Mouse (Mus musculus) thymus, postnatal 0 days (tissue): ENCODE data around the gene Arhgef3. TPM values are rescaled to one million over a fixed set of nuclear protein-coding genes. Genes with fewer than 3 reads are reported as not detected.
A peak's percentile ranks its signal among the peaks of the same experiment; 100 is the strongest.

Experiments used
- DNase-seq: peaks from one replicate; pipeline ENCODE4 v3.0.0-alpha.2; 2015; ENCODE audit warnings: low spot score
- polyA plus RNA-seq: library from polyadenylated mRNA; unstranded; fragments of >200 nt; fragmentation: Nextera tagmentation; extraction: Ambion mirVana; gene quantifications from 2 replicates; pipeline ENCODE4 v1.2.1, GENCODE M21; 2015

The Arhgef3 gene
- polyA plus RNA-seq, 1 experiment from 2014 or later, result 24.1 TPM

GRCm38 (mm10) chr14:27367117-27367711 lies 252.5 kb downstream of the Arhgef3 start:
- no peak for DNase-seq

DNA sequence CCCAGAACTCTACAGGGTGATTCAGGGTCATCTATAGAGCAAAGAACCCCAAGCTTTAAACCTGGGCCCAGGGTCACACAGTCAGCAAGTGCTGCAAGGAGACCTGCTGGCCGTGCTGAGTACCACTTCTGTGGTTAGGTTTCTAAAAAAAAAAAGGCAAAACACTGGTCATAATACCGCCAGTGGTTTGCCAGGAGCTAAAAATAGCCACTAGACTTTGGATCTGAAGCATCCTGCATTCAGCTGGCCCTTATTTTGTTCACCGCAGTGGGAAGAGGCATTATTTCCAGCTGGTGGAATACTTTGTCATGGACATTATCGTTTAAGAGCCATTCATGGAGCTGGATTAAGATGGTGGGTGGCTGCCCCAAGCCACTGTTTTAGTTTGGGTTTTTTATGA lies 253.9 kb downstream of the Arhgef3 start:
- no peak for DNase-seq

DNA sequence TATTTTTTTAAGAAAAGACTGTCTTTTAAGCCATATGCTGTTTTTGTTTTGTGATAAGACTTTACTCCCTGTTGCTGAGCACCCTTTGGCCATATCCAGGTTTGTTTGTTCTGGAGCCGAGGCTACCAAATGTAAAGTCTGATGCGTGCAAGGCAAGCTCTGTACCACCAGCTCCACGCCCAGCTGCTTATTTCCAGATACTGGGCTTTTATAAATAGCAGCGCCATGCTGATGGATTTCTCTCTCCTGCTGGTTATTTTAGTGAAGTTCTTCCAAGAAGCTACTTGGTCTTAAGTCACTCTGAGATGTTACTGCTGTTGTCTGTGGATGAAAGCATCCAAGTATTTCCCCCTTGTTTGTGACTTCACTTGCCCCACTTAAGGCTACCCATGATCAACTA lies 254.8 kb downstream of the Arhgef3 start:
- DNase-seq, result no peak

DNA sequence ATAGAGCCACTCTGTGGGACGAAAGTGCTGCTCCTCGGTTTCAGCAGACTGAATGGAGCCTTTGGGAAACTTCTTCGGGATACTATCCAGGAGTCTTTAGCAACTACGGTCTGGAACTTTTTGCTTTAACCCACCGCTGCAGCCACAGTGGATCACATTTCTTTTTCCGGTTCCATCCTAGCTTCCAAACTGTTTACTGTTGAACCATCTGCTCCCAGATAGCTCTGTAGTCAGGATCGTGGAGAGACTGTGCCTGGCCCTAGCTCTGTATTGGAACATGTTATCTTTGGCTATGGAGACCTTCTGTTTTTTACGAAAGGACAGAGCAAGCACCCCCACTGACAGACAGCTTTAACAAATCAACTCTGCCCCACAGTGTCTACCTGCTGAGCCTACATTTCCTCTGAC lies 257.0 kb downstream of the Arhgef3 start:
- DNase-seq, result no peak

- no peak for DNase-seq
Observed at GRCm38 (mm10) chr14:27373498-27373897, 258.8 kb downstream of the Arhgef3 start.

DNA sequence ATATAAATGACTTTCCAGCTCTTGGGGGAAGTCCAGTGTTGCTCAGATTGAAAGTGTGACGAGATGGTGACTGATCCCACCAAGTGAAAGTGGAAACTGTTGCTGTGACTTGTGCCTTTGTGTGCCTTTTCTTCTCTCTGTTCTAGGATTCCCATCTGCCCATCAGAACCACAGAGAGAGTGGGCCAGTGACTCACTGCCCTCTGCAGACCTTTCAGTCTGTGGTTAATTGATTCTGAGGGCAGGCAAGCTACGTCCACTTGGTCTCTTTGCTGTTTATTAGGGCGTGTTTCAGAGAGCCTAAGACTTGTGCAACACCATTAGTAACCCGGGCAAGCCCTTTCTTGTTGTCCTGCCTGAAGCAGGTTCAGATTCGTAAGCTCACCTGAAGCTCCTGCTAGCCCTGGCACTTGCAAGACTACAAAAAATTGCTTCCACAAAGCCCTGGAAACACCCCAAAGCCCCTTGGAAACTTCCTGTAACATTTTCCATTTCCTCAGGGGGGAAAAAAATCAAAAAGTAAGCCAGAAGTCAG lies 261.5 kb downstream of the Arhgef3 start:
- no peak for DNase-seq

- DNase-seq, result no peak
Observed at GRCm38 (mm10) chr14:27378669-27379068, 264.0 kb downstream of the Arhgef3 start.

DNA sequence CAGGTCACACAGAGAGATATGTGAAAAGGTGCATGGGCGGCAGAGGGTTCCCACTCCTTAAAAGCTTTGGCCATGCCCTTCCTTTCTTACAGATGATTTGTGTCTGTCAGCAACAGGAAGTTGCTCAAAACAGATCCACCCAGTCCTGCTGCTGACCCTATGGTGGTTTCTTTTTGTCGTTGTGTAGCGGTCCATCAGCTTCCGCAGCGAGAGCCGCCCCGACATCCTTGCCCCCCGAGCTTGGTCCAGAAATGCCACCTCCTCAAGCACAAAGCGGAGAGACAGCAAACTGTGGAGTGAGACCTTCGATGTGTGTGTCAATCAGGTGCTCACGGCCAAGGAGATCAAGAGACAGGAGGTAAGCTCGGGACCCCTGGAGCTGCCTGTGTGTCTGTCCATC lies 264.7 kb downstream of the Arhgef3 start:
- DNase-seq, result no peak

GRCm38 (mm10) chr14:27381459-27381858 lies 266.8 kb downstream of the Arhgef3 start:
- DNase-seq, result no peak

DNA sequence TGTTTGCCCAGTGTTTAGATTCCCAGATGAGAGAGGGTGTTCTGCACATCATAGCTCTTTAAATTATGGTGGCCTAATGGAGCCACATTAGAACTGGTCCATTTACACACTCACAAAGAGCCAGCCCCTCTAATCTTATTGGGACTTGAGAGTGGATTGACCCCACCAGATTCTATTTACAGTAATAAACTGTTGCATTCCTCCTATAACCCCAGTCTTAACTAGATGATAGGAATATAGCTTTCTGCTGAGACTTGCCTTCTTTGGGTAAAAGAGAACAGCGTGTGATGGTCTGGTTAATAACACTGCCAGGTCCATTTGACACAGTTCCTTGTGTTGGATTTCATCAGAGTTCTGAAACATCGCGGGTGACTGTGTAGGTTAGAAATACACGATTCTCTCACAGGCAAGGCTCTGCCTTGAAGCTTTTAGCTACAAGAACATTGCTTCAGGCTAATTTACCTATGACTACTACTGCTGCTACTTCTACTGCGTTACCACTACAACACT lies 268.7 kb downstream of the Arhgef3 start:
- no peak for DNase-seq

DNA sequence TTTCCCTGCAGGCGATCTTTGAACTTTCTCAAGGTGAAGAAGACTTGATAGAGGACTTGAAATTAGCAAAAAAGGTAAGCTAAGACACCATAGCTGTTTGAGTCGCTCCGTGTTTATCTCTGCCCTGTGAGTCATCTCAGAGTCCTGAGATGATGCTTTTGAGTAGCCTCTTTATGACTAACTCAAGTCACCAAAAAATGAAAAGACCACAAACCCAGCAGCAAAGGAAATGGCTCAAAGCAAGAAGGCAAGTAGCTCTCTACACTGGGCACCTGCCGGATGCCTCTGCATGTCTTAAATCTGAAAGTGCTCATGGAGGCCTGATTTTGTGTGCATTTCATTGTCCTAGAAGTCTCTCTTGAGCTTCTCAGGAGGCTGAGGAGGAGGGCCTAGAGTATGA lies 269.4 kb downstream of the Arhgef3 start:
- peak; percentile 50 for DNase-seq

- DNase-seq, result no peak
Observed at GRCm38 (mm10) chr14:27388616-27389015, 273.9 kb downstream of the Arhgef3 start.

GRCm38 (mm10) chr14:27389722-27390121 lies 275.0 kb downstream of the Arhgef3 start:
- DNase-seq, result no peak

GRCm38 (mm10) chr14:27390663-27391062 lies 276.0 kb downstream of the Arhgef3 start:
- peak; percentile 29 for DNase-seq

DNA sequence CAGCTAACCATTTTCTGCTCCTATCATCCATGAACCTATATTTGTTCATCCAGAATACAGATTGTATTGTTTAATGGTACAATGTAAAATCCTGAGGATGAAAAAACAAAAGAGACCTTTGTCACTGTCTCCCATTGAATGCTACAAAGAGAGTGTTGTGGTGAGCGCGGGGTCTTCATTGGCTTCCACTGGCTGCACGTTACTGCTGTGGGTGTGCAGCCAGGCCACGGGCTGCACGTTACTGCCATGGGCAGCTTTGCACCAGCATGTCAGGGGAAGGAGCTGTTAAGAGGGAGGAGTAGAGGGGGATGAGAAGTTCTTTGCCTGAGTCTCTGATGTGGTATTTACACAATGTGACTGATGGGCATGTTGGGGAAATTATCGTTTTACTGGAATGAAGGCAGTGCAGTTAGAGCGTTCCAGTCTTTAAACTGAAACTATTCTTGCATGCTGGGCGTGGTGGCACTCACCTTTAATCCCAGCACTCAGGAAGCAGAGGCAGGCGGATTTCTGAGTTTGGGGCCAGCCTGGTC lies 277.1 kb downstream of the Arhgef3 start:
- no peak for DNase-seq

- no peak for DNase-seq
Observed at GRCm38 (mm10) chr14:27392660-27393059, 278.0 kb downstream of the Arhgef3 start.

- no peak for DNase-seq
Observed at GRCm38 (mm10) chr14:27393806-27394205, 279.1 kb downstream of the Arhgef3 start.

- no peak for DNase-seq
Observed at GRCm38 (mm10) chr14:27396424-27396823, 281.7 kb downstream of the Arhgef3 start.

DNA sequence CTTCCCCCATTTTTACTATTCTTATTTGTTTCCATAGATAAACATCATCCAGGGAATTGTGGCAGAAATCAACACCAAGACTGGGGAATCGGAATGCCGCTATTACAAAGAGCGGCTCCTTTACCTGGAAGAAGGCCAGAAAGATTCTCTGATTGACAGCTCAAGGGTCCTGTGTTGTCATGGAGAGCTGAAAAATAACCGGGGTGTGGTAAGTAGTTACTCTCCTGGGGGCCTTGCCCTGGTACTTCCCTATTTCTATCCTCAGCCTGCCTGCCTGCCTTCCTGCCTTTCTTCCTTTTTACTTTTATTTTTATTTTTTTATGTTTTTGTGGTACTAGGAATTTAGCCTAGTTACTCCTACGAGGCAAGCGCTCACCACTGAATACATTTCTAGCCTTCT lies 282.8 kb downstream of the Arhgef3 start:
- DNase-seq, result no peak

DNA sequence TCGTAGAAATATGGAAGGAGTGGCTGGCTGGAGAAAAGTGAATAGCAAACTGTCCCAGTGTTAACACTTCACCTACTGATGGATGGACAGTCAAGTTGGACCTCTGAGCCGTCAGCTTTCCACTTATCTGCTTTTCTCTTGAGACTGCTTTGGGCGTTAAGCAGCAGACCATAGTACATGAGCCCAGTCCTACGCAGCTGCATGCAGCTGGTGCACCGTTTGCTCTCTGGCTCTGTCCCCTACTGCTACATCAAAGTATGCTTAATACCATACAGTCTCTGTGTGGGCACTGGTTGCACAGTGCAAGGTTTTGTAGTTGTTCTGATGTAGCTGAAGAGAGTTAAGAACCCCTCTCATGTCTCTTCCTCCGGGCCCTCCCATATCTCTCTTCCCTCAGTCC lies 285.8 kb downstream of the Arhgef3 start:
- peak; percentile 38 for DNase-seq

- peak; percentile 52 for DNase-seq
Observed at GRCm38 (mm10) chr14:27401717-27402278, 287.1 kb downstream of the Arhgef3 start.

DNA sequence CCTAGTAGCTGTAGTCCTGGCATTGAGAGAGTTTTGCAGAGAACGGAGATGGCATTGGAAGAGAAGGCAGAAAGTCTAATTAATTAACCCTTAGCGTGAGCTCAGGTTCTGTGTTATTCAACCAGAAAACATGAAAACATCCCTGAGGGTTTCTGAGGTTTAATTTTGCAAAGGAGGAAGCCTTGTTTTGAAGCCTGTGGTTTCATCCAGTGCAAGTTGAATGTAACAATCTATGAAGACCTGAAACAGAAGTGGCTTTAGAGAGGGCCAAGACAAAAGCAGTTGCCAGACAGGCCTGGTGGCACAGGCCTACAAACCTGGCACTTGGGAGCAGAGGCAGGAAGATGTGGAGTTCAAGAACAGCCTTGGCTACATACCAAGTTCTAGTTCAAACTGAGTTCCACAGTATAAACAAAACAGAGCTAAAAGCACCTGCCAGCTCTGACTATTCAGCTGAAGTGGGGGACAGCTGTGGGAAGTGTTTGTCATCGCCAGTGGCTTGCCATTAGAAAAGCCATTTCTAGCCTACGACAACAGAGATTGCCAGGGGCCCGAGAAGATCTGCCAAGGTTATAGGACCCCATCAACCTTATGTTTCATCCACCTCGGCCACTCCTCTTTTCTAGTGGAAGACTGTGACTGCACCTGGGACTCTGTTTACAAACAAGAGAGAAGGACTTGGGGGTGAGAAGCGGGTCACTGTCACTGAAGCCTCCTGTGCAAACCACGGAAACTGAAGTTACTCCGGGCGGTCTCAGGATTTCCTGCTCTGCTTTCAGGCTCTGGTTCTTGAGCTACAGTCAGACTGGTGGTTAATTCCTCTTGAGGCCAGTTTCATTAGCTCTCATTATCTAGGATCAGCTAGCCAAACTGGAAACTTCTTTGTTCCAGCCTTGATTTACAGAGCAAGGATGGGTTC lies 287.9 kb downstream of the Arhgef3 start:
- peak; percentile 75 for DNase-seq
